Mouse (Mus musculus): ENCODE results near the gene Mtf1. TPM values are rescaled to one million over a fixed set of nuclear protein-coding genes. Genes with fewer than 3 reads are reported as not detected.

Gene Mtf1
- polyA plus RNA-seq, 1 experiment from 2014 or later: 9.9 TPM

- peaks cover 22% of the 10 kb centered on the region for H3K36me3 ChIP-seq (ENCODE audit: control insufficient read depth, insufficient read depth, low read length)
- ATAC-seq: no peak
- H3K9ac ChIP-seq (ENCODE audit: low read depth, low read length): no peak overlapping the region
- no peak overlapping the region for H3K4me3 ChIP-seq (ENCODE audit: low read depth, low read length)
- H3K27me3 ChIP-seq (ENCODE audit: control insufficient read depth, insufficient read depth, low read depth, low read length): no peaks in the 10 kb centered on the region
- H3K9me3 ChIP-seq (replicated peaks; ENCODE audit: control insufficient read depth, low read length, poor library complexity, severe bottlenecking): no peaks in the 10 kb centered on the region
- no peak overlapping the region for H3K4me2 ChIP-seq (ENCODE audit: low read length)
- H3K4me1 ChIP-seq (ENCODE audit: control insufficient read depth, insufficient read depth, low read length): no peaks in the 10 kb centered on the region
- no peak overlapping the region for H3K27ac ChIP-seq (ENCODE audit: low read length)
- WGBS: 100% methylated on average over 1 of the region's 1 CpGs
Measured at GRCm38 (mm10) chr4:124840998-124841397, 39.1 kb downstream of the Mtf1 start.

- Histone ChIP-seq H3K36me3 (ENCODE audit: control insufficient read depth, insufficient read depth, low read length) (peaks cover 20% of the 10 kb centered on the region), H3K9me3 (replicated peaks; ENCODE audit: control insufficient read depth, low read length, poor library complexity, severe bottlenecking) (no peaks in the 10 kb centered on the region), H3K27me3 (ENCODE audit: control insufficient read depth, insufficient read depth, low read depth, low read length) (no peaks in the 10 kb centered on the region), H3K9ac (ENCODE audit: low read depth, low read length) (no peak overlapping the region), H3K4me1 (ENCODE audit: control insufficient read depth, insufficient read depth, low read length) (peaks cover 2% of the 10 kb centered on the region; the same call in 1 of the 2 replicates), H3K4me2 (ENCODE audit: low read length) (no peak overlapping the region), H3K27ac (ENCODE audit: low read length) (no peak overlapping the region), H3K4me3 (ENCODE audit: low read depth, low read length) (no peak overlapping the region)
- 0 out of 2 replicates have a peak, but pooled peaks have one; percentile 55 for ATAC-seq
- 53% methylated on average over 11 of the region's 11 CpGs for WGBS
Measured at GRCm38 (mm10) chr4:124843493-124843892, 41.6 kb downstream of the Mtf1 start.

GRCm38 (mm10) chr4:124847573-124847972 lies 45.7 kb downstream of the Mtf1 start:
- Histone ChIP-seq H3K4me2 (ENCODE audit: low read length) (no peak overlapping the region), H3K4me1 (ENCODE audit: control insufficient read depth, insufficient read depth, low read length) (peaks cover 23% of the 10 kb centered on the region), H3K36me3 (ENCODE audit: control insufficient read depth, insufficient read depth, low read length) (peaks cover 9% of the 10 kb centered on the region; the same call in 1 of the 2 replicates), H3K9ac (ENCODE audit: low read depth, low read length) (no peak overlapping the region), H3K27me3 (ENCODE audit: control insufficient read depth, insufficient read depth, low read depth, low read length) (no peaks in the 10 kb centered on the region), H3K9me3 (replicated peaks; ENCODE audit: control insufficient read depth, low read length, poor library complexity, severe bottlenecking) (no peaks in the 10 kb centered on the region), H3K4me3 (ENCODE audit: low read depth, low read length) (no peak overlapping the region), H3K27ac (ENCODE audit: low read length) (no peak overlapping the region)
- 2% methylated on average over 8 of the region's 8 CpGs for WGBS
- ATAC-seq: no peak

- Histone ChIP-seq H3K27ac (ENCODE audit: low read length) (peak overlapping the region; percentile 90), H3K9me3 (replicated peaks; ENCODE audit: control insufficient read depth, low read length, poor library complexity, severe bottlenecking) (no peaks in the 10 kb centered on the region), H3K4me1 (ENCODE audit: control insufficient read depth, insufficient read depth, low read length) (peaks cover 26% of the 10 kb centered on the region), H3K36me3 (ENCODE audit: control insufficient read depth, insufficient read depth, low read length) (peaks cover 12% of the 10 kb centered on the region; the same call in 1 of the 2 replicates), H3K27me3 (ENCODE audit: control insufficient read depth, insufficient read depth, low read depth, low read length) (no peaks in the 10 kb centered on the region), H3K4me3 (ENCODE audit: low read depth, low read length) (peak overlapping the region; percentile 94), H3K9ac (ENCODE audit: low read depth, low read length) (peak overlapping the region; percentile 94), H3K4me2 (ENCODE audit: low read length) (peak overlapping the region; percentile 91)
- WGBS: under 1% methylated on average over 22 of the region's 24 CpGs
- peak; percentile 59 for ATAC-seq
Measured at GRCm38 (mm10) chr4:124849631-124850260, 47.8 kb downstream of the Mtf1 start.

- peak within 1 kb of the TSS; percentile 90 for H3K27ac ChIP-seq (ENCODE audit: low read length)
- peak within 1 kb of the TSS; percentile 94 for H3K9ac ChIP-seq (ENCODE audit: low read depth, low read length)
- H3K27me3 ChIP-seq (ENCODE audit: control insufficient read depth, insufficient read depth, low read depth, low read length): no peaks in the 10 kb centered on the region
- under 1% methylated on average over 77 of the region's 90 CpGs for WGBS
- H3K4me2 ChIP-seq (ENCODE audit: low read length): peak within 1 kb of the TSS; percentile 98
- peaks cover 26% of the 10 kb centered on the region for H3K4me1 ChIP-seq (ENCODE audit: control insufficient read depth, insufficient read depth, low read length)
- H3K36me3 ChIP-seq (ENCODE audit: control insufficient read depth, insufficient read depth, low read length): peaks cover 13% of the 10 kb centered on the region; the same call in 1 of the 2 replicates
- H3K4me3 ChIP-seq (ENCODE audit: low read depth, low read length): peak within 1 kb of the TSS; percentile 94
- peak; percentile 93 for ATAC-seq
- H3K9me3 ChIP-seq (replicated peaks; ENCODE audit: control insufficient read depth, low read length, poor library complexity, severe bottlenecking): no peaks in the 10 kb centered on the region
Measured at GRCm38 (mm10) chr4:124850261-124850913, 48.5 kb downstream of the Mtf1 start, which contains the start of gene Yrdc. Yrdc (plus strand) TSS chr4:124850679.

GRCm38 (mm10) chr4:124850933-124851658 lies 49.2 kb downstream of the Mtf1 start, which contains the start of gene 1110065P20Rik:
1110065P20Rik (minus strand) TSS chr4:124851196.
- peak within 1 kb of the TSS; percentile 98 for H3K4me2 ChIP-seq (ENCODE audit: low read length)
- WGBS: 1% methylated on average over 68 of the region's 75 CpGs
- peaks cover 26% of the 10 kb centered on the region for H3K4me1 ChIP-seq (ENCODE audit: control insufficient read depth, insufficient read depth, low read length)

GRCm38 (mm10) chr4:124856294-124856693 lies 54.4 kb downstream of the Mtf1 start:
- H3K27me3 ChIP-seq (ENCODE audit: control insufficient read depth, insufficient read depth, low read depth, low read length): no peaks in the 10 kb centered on the region
- no peak overlapping the region for H3K4me2 ChIP-seq (ENCODE audit: low read length)
- peaks cover 37% of the 10 kb centered on the region for H3K36me3 ChIP-seq (ENCODE audit: control insufficient read depth, insufficient read depth, low read length)
- WGBS: 94% methylated on average over 8 of the region's 8 CpGs
- no peak for ATAC-seq
- H3K27ac ChIP-seq (ENCODE audit: low read length): no peak overlapping the region
- no peak overlapping the region for H3K4me3 ChIP-seq (ENCODE audit: low read depth, low read length)
- no peak overlapping the region for H3K9ac ChIP-seq (ENCODE audit: low read depth, low read length)
- peaks cover 27% of the 10 kb centered on the region for H3K4me1 ChIP-seq (ENCODE audit: control insufficient read depth, insufficient read depth, low read length)
- no peaks in the 10 kb centered on the region for H3K9me3 ChIP-seq (replicated peaks; ENCODE audit: control insufficient read depth, low read length, poor library complexity, severe bottlenecking)

More at GRCm38 (mm10) chr4:124850933-124851658, 49.2 kb downstream of the Mtf1 start, which contains the start of gene 1110065P20Rik:
- Histone ChIP-seq H3K4me3 (ENCODE audit: low read depth, low read length) (peak within 1 kb of the TSS; percentile 94), H3K27ac (ENCODE audit: low read length) (peak within 1 kb of the TSS; percentile 90), H3K9me3 (replicated peaks; ENCODE audit: control insufficient read depth, low read length, poor library complexity, severe bottlenecking) (no peaks in the 10 kb centered on the region), H3K27me3 (ENCODE audit: control insufficient read depth, insufficient read depth, low read depth, low read length) (no peaks in the 10 kb centered on the region), H3K36me3 (ENCODE audit: control insufficient read depth, insufficient read depth, low read length) (peaks cover 17% of the 10 kb centered on the region; the same call in 1 of the 2 replicates), H3K9ac (ENCODE audit: low read depth, low read length) (peak within 1 kb of the TSS; percentile 94)
- ATAC-seq: peak; percentile 72

- Histone ChIP-seq H3K4me3 (ENCODE audit: low read depth, low read length) (no peak overlapping the region), H3K9me3 (replicated peaks; ENCODE audit: control insufficient read depth, low read length, poor library complexity, severe bottlenecking) (no peaks in the 10 kb centered on the region), H3K36me3 (ENCODE audit: control insufficient read depth, insufficient read depth, low read length) (peaks cover 37% of the 10 kb centered on the region), H3K9ac (ENCODE audit: low read depth, low read length) (no peak overlapping the region), H3K27ac (ENCODE audit: low read length) (no peak overlapping the region), H3K27me3 (ENCODE audit: control insufficient read depth, insufficient read depth, low read depth, low read length) (no peaks in the 10 kb centered on the region), H3K4me2 (ENCODE audit: low read length) (no peak overlapping the region), H3K4me1 (ENCODE audit: control insufficient read depth, insufficient read depth, low read length) (peaks cover 15% of the 10 kb centered on the region)
- no peak for ATAC-seq
- 77% methylated on average over 5 of the region's 5 CpGs for WGBS
Measured at GRCm38 (mm10) chr4:124858370-124858769, 56.5 kb downstream of the Mtf1 start.

Data from midbrain, embryonic 16.5 days (tissue).